Mouse (Mus musculus) C2C12 (cell line): ENCODE data around the gene Ndufa11. TPM values are rescaled to one million over a fixed set of nuclear protein-coding genes. Genes with fewer than 3 reads are reported as not detected.

ENCODE experiments used
- H3K27me3 ChIP-seq: one replicate; pipeline ENCODE4 v1.6.1; 2011; ENCODE audit not compliant: control insufficient read depth, insufficient read depth, insufficient read length
- H3K36me3 ChIP-seq: one replicate; pipeline ENCODE4 v1.6.1; 2011; ENCODE audit not compliant: control insufficient read depth, insufficient read depth
- H3K4me3 ChIP-seq: one replicate; pipeline ENCODE4 v1.5.1; 2011; ENCODE audit warnings: mild to moderate bottlenecking, control low read depth; ENCODE audit not compliant: poor library complexity, insufficient read depth, severe bottlenecking
- H3K79me2 ChIP-seq: one replicate; pipeline ENCODE4 v1.6.1; 2011; ENCODE audit not compliant: control insufficient read depth, insufficient read depth
- H3K79me3 ChIP-seq: one replicate; pipeline ENCODE4 v1.6.1; 2011; ENCODE audit warnings: low read depth, control low read depth
- H3ac ChIP-seq: one replicate; pipeline ENCODE3; 2011; ENCODE audit warnings: low read depth; ENCODE audit not compliant: control insufficient read depth, insufficient read length
- CEBPB ChIP-seq: IDR thresholded peaks from one replicate; pipeline ENCODE4 v1.6.1; 2011; ENCODE audit warnings: low read depth, mild to moderate bottlenecking, control low read depth, moderate library complexity
- CTCF ChIP-seq: IDR thresholded peaks from one replicate; pipeline ENCODE4 v1.5.1; 2011; ENCODE audit not compliant: control insufficient read depth, insufficient read depth, insufficient read length
- FOSL1 ChIP-seq: IDR thresholded peaks from one replicate; pipeline ENCODE4 v1.8.0; 2011; ENCODE audit warnings: mild to moderate bottlenecking, low read length; ENCODE audit not compliant: poor library complexity, insufficient read depth, severe bottlenecking
- MAX ChIP-seq: IDR thresholded peaks from one replicate; pipeline ENCODE4 v1.6.1; 2011; ENCODE audit warnings: mild to moderate bottlenecking, control low read depth
- MYOD1 ChIP-seq: IDR thresholded peaks from one replicate; pipeline ENCODE4 v1.6.1; 2011; ENCODE audit warnings: low read depth; ENCODE audit not compliant: control insufficient read depth, insufficient read length
- MYOG ChIP-seq: IDR thresholded peaks from one replicate; pipeline ENCODE4 v1.6.1; 2011; ENCODE audit not compliant: control insufficient read depth, insufficient read length; ENCODE audit errors: extremely low read depth
- USF1 ChIP-seq: IDR thresholded peaks from one replicate; pipeline ENCODE4 v1.6.1; 2011; ENCODE audit warnings: low read depth, mild to moderate bottlenecking, control low read depth, moderate library complexity
- long read RNA-seq, 2 experiments: library from polyadenylated mRNA; unstranded; transcript quantifications; one replicate each; pipeline ENCODE4 v2.0.0; 2019 to 2020
- polyA plus RNA-seq: library from polyadenylated mRNA; unstranded; fragments of >200 nt; fragmentation: generic; extraction: Trizol; gene quantifications from one replicate; pipeline ENCODE4 v1.2.1, GENCODE M21; 2012; ENCODE audit warnings: missing spikeins

Ndufa11 gene
- 312 TPM for polyA plus RNA-seq
- long read RNA-seq, experiment 1, transcript Ndufa11-201 (4 exons, 545 nt) = major isoform, 154 of 172 reads
- long read RNA-seq, experiment 1, transcript Ndufa11-204 (4 exons, 493 nt) = minor isoform, 6 of 172 reads
- long read RNA-seq, experiment 1, partial matches to known transcripts = 3 of 172 reads
- long read RNA-seq, experiment 1, other reads (novel, unspliced or antisense) = 9 of 172 reads
- long read RNA-seq, experiment 2, transcript Ndufa11-201 (4 exons, 545 nt) = major isoform, 12 of 18 reads
- long read RNA-seq, experiment 2, partial matches to known transcripts = 0 of 18 reads
- long read RNA-seq, experiment 2, other reads (novel, unspliced or antisense) = 2 of 18 reads

- peaks cover 17% of the 10 kb centered on the region for H3K79me3 ChIP-seq
- no peaks in the 10 kb centered on the region for H3K27me3 ChIP-seq
- peaks cover 39% of the 10 kb centered on the region for H3K79me2 ChIP-seq
- peak within 1 kb of the TSS; percentile 79 for H3K4me3 ChIP-seq
- H3ac ChIP-seq = peak within 1 kb of the TSS; percentile 98
- TF ChIP-seq MYOD1 (peak; percentile 0), CTCF (no peak)
- no peaks in the 10 kb centered on the region for H3K36me3 ChIP-seq
Observed at GRCm38 (mm10) chr17:56717363-56718058, at the start of gene Ndufa11, which contains the start of gene Vmac. Gene Ndufa11, plus strand, starts transcription at chr17:56717767. Gene Vmac, minus strand, starts transcription at chr17:56718022.

- Histone ChIP-seq H3ac (no peak overlapping the region), H3K4me3 (no peak overlapping the region), H3K27me3 (no peaks in the 10 kb centered on the region), H3K36me3 (no peaks in the 10 kb centered on the region), H3K79me3 (peaks cover under 1% of the 10 kb centered on the region), H3K79me2 (peaks cover 4% of the 10 kb centered on the region)
- peak; percentile 87 for TF ChIP-seq CTCF
- TF ChIP-seq MAX = peak; percentile 64
- TF ChIP-seq CEBPB = no peak
Observed at GRCm38 (mm10) chr17:56668384-56669144, 49.0 kb upstream of the Ndufa11 start.

- TF ChIP-seq USF1 = no peak
- no peak for TF ChIP-seq MAX
- no peak for TF ChIP-seq CTCF
- no peak for TF ChIP-seq MYOD1
- TF ChIP-seq MYOG = no peak
- TF ChIP-seq CEBPB = no peak
- TF ChIP-seq FOSL1 = no peak
- Histone ChIP-seq H3K27me3 (no peaks in the 10 kb centered on the region), H3K36me3 (no peaks in the 10 kb centered on the region), H3K79me3 (peaks cover 13% of the 10 kb centered on the region), H3K4me3 (no peak overlapping the region), H3K79me2 (peaks cover 16% of the 10 kb centered on the region), H3ac (no peak overlapping the region)
Observed at GRCm38 (mm10) chr17:56669766-56670165, 47.8 kb upstream of the Ndufa11 start.

GRCm38 (mm10) chr17:56672941-56673646 is 44.5 kb upstream of the Ndufa11 start, which contains the start of gene Ranbp3:
Gene Ranbp3, plus strand, starts transcription at chr17:56673294.
- no peak for TF ChIP-seq MAX
- TF ChIP-seq CEBPB = no peak
- no peak for TF ChIP-seq MYOG
- no peak for TF ChIP-seq CTCF
- TF ChIP-seq USF1 = no peak
- no peak for TF ChIP-seq MYOD1
- no peak for TF ChIP-seq FOSL1
- Histone ChIP-seq H3K4me3 (peak within 1 kb of the TSS; percentile 87), H3K36me3 (peaks cover 22% of the 10 kb centered on the region), H3K27me3 (no peaks in the 10 kb centered on the region), H3ac (peak within 1 kb of the TSS; percentile 82), H3K79me2 (peaks cover 49% of the 10 kb centered on the region), H3K79me3 (peaks cover 46% of the 10 kb centered on the region)

- peaks cover 52% of the 10 kb centered on the region for H3K79me3 ChIP-seq
- H3K4me3 ChIP-seq = peak overlapping the region; percentile 87
- no peaks in the 10 kb centered on the region for H3K27me3 ChIP-seq
- peak overlapping the region; percentile 82 for H3ac ChIP-seq
- TF ChIP-seq MYOG = no peak
- TF ChIP-seq CTCF = no peak
- TF ChIP-seq MAX = no peak
- no peak for TF ChIP-seq USF1
- no peak for TF ChIP-seq MYOD1
- no peak for TF ChIP-seq CEBPB
- TF ChIP-seq FOSL1 = no peak
- H3K79me2 ChIP-seq = peaks cover 56% of the 10 kb centered on the region
- H3K36me3 ChIP-seq = peaks cover 24% of the 10 kb centered on the region
Observed at GRCm38 (mm10) chr17:56673647-56674416, 43.7 kb upstream of the Ndufa11 start.
